Mouse (Mus musculus) spleen, adult 2 months (tissue): ENCODE measurements around the gene Tor4a.

Source experiments
- CTCF ChIP-seq: fragments of 200-500 bp; IDR thresholded peaks from 2 replicates; pipeline ENCODE4 v1.5.1; 2011; ENCODE audit warnings: mild to moderate bottlenecking, inconsistent platforms; ENCODE audit not compliant: insufficient read depth, insufficient read length, insufficient replicate concordance; ENCODE audit errors: extremely low read depth
- POLR2A ChIP-seq: fragments of 200-500 bp; IDR thresholded peaks from 2 replicates; pipeline ENCODE4 v1.6.1; 2011; ENCODE audit warnings: low read depth, low read length, inconsistent platforms

DNA sequence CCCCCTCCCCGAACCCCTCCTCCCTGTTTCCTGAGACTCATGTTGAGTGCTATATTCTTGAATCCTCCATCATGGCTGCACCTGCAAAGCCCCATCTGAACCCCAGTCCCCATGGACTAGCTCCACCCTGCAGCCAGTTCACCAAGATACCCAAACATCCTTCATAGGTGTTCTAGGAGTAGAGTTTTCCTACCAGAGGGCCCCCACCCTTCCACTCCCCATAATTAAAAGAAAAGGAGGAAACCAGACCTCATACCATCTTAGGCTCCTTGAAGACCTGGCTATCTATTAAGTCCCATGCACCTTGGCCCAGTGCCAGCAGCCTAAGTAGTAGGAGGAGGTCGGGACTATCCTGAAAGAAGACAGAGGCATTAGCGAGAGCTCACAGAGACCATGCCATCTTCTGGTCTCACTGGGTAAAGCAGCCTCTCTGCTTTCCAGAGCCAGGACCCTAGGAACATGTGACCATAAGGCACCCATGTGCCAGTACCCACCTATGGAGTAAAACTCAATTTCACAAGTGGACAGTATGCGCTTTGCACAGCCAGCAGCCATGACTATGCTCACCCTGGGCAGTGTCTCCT lies 7.0 kb upstream of the Tor4a start:
- TF ChIP-seq CTCF (no peak), POLR2A (no peak)
